Mouse (Mus musculus) embryonic facial prominence, embryonic 14.5 days (tissue): ENCODE measurements around the gene Fgd5. TPM values are rescaled to one million over a fixed set of nuclear protein-coding genes. Genes with fewer than 3 reads are reported as not detected.
"Not testable (repeated sequence)": the region's sequence is repeated elsewhere in the genome, so short reads cannot be mapped to it uniquely, and the experiment has no call there.

Source experiments
- ATAC-seq: fragments of 200-750 bp; cut with Nextera tagmentation; 2 replicates; pipeline ENCODE4 v1.8.0; 2017; ENCODE audit warnings: low read depth, moderate number of reproducible peaks, moderate TSS enrichment
- DNase-seq: peaks from one replicate; pipeline ENCODE4 v3.0.0-alpha.2; 2015; ENCODE audit warnings: low spot score
- H3K27ac ChIP-seq: fragments of 300-500 bp; sonication (generic); replicated peaks from 2 replicates; pipeline ENCODE4 v1.5.1; 2014; ENCODE audit warnings: low read depth, mild to moderate bottlenecking, low read length, moderate library complexity
- H3K27me3 ChIP-seq: fragments of 300-500 bp; sonication (generic); replicated peaks from 2 replicates; pipeline ENCODE4 v1.6.1; 2014; ENCODE audit warnings: low read length; ENCODE audit not compliant: control insufficient read depth, insufficient read depth
- H3K36me3 ChIP-seq: fragments of 300-500 bp; sonication (generic); 2 replicates; pipeline ENCODE4 v1.6.1; 2014; ENCODE audit warnings: low read length, mixed read lengths; ENCODE audit not compliant: control insufficient read depth, insufficient read depth
- H3K4me1 ChIP-seq: fragments of 300-500 bp; sonication (generic); 2 replicates; pipeline ENCODE4 v1.6.1; 2014; ENCODE audit warnings: antibody characterized with exemption, low read length; ENCODE audit not compliant: control insufficient read depth, insufficient read depth
- H3K4me2 ChIP-seq: fragments of 300-500 bp; sonication (generic); 2 replicates; pipeline ENCODE4 v1.6.1; 2014; ENCODE audit warnings: low read depth, mild to moderate bottlenecking, low read length, moderate library complexity, mixed read lengths
- H3K4me3 ChIP-seq: fragments of 300-500 bp; sonication (generic); 2 replicates; pipeline ENCODE4 v1.5.1; 2014; ENCODE audit warnings: low read depth, mild to moderate bottlenecking, low read length
- H3K9ac ChIP-seq: fragments of 300-500 bp; sonication (generic); 2 replicates; pipeline ENCODE4 v1.6.1; 2014; ENCODE audit warnings: low read depth, mild to moderate bottlenecking, low read length, moderate library complexity, mixed read lengths
- H3K9me3 ChIP-seq: fragments of 300-500 bp; sonication (generic); 2 replicates; pipeline ENCODE4 v1.6.1; 2016; ENCODE audit warnings: low read length; ENCODE audit not compliant: control insufficient read depth
- WGBS: fragments of 180-500 bp; shearing (Covaris S2); extraction: QIAGEN DNeasy Blood & Tissue Kit; methylation state at CpG from one replicate; pipeline ENCODE4 v1.1.7; 2014; 5-methylcytosine and 5-hydroxymethylcytosine counted together
- polyA plus RNA-seq: library from polyadenylated mRNA; unstranded; fragments of >200 nt; fragmentation: Nextera tagmentation; extraction: Ambion mirVana; gene quantifications from 2 replicates; pipeline ENCODE4 v1.2.1, GENCODE M21; 2014

Gene Fgd5
- 9.4 and 9.9 TPM in 2 replicates for polyA plus RNA-seq

DNA sequence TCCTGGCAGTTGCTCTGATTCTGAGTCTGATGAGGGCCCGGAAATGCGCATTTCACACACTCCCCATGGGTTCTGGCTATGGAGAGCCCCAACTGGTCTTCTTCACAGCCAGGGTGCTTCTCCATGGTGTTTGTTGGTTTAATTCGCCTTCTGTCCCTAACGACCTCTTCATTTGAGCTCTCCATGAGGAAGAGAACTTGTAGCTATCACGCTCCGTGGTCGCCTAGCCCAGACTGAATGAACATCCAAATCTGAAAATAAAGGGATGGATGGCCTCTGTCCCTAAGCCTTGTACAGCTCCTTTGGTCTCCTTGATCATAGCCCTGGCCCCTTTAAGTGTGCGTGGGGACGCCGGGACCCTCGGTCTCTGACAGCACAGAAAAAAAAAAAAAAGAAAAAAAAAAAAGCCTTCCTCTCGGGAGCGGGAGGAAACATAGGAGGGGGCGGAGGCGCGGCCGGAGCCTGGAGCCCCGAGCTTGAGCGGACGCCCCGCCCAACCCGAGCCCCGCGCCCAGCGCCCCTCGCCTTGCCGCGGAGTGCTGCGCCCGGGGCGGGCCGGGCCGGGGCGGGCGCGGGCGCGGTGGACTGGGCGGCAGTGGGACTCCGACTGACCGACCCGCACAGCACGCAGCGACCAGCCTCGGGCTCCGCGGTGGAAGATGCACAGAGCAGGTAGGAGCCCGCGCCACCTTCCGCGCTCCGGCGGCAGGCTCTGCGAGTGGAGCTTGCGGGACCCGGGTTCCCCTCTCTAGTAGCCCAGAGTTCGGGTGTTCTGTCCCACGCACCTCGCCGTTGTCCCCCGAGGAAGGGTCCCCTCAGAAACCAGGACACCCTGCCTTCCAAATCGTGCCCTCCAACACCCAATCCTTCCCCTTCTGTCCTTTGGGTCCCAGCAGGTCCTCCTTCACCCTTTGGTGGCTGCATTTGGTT lies at the start of gene Fgd5:
TSS of gene Fgd5 (plus strand) at position 508 of the 930 bp plus-strand sequence.
- peak within 1 kb of the TSS; percentile 59 for H3K4me3 ChIP-seq
- no peak within 1 kb of the TSS for H3K27ac ChIP-seq
- ATAC-seq (peak; percentile 78), DNase-seq (peak; percentile 70)
- H3K36me3 ChIP-seq: no peaks in the 10 kb centered on the region
- H3K4me1 ChIP-seq: peaks cover 6% of the 10 kb centered on the region; the same call in 1 of the 2 replicates
- H3K27me3 ChIP-seq: peaks cover 16% of the 10 kb centered on the region; the same call in 1 of the 2 replicates
- no peaks in the 10 kb centered on the region for H3K9me3 ChIP-seq
- 4% methylated on average over 27 of the region's 62 CpGs for WGBS
- H3K4me2 ChIP-seq: peak within 1 kb of the TSS; percentile 96
- H3K9ac ChIP-seq: peak within 1 kb of the TSS; percentile 69

DNA sequence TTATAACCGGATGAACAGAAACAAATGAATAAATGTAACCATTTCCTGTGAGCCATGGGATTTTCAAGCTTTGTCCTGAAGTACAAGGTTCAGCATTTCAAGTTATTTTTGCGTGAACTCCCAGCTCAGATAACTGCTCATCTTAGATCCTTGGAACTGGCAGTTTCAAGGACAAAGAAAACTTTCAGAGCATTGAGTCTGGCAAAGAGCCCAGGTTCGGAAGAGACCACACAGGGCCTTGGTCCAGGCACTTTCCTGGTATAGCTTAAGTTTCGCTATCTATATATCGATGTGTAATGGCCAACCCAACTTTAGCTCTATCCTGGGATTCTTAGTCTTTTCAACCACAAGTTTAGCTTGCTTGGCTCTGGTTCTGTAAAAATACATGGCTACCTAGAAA lies 47.4 kb upstream of the Fgd5 start:
- no peak overlapping the region for H3K4me3 ChIP-seq
- DNase-seq (peak; percentile 50), ATAC-seq (no peak)
- H3K9me3 ChIP-seq: no peaks in the 10 kb centered on the region
- 57% methylated on average over 5 of the region's 5 CpGs for WGBS
- no peaks in the 10 kb centered on the region for H3K36me3 ChIP-seq
- H3K9ac ChIP-seq: no peak overlapping the region
- no peaks in the 10 kb centered on the region for H3K27me3 ChIP-seq
- no peak overlapping the region for H3K4me2 ChIP-seq
- H3K27ac ChIP-seq: no peak overlapping the region
- H3K4me1 ChIP-seq: no peaks in the 10 kb centered on the region

DNA sequence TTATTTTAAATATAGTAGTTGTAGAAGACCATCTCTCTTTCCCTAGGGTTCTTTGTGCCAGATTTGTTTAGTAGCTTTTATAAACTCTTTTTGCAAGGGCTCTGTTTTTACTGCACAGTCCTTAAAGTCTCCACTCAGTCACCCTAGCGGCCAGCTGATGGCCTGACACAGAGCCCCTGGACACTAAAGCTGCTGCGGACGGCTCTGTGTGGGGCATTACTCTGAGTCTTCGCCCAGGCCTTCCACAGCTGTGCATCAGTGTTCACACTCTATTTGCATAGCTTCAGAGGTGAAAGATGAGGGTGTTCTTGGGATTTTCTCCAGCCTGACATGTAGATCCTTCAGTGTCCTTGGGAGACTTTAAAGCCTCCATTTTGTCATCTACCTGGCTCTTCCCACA lies 40.2 kb upstream of the Fgd5 start:
- no peak for ATAC-seq

DNA sequence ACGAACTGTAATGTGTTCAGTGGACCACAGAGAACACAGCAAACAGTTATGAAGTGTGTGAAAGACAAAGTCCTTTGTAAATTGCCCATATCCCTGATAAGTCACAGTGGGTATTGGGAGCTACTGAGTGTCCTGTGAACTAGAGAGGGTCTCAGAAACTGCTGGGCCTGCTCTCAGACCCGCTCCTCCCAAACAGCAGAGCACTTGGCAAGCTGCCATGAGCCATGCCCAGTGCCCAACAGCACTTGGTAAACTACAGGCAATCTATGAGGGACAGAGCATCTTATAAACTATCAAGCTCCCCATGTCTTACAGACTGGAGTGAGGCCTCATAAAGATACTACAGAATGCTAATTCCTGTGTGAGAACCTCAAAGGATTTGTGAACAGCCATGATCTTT lies 30.3 kb upstream of the Fgd5 start:
- DNase-seq (no peak), ATAC-seq (no peak)
- H3K9ac ChIP-seq: no peak overlapping the region
- WGBS: 74% methylated on average over 2 of the region's 2 CpGs
- no peak overlapping the region for H3K4me2 ChIP-seq
- no peak overlapping the region for H3K27ac ChIP-seq
- no peak overlapping the region for H3K4me3 ChIP-seq
- H3K36me3 ChIP-seq: no peaks in the 10 kb centered on the region
- no peaks in the 10 kb centered on the region for H3K27me3 ChIP-seq
- H3K4me1 ChIP-seq: no peaks in the 10 kb centered on the region
- no peaks in the 10 kb centered on the region for H3K9me3 ChIP-seq

More for the DNA sequence above, 40.2 kb upstream of the Fgd5 start:
- Histone ChIP-seq H3K9me3 (no peaks in the 10 kb centered on the region), H3K4me3 (no peak overlapping the region), H3K27me3 (no peaks in the 10 kb centered on the region), H3K36me3 (no peaks in the 10 kb centered on the region), H3K9ac (no peak overlapping the region), H3K4me2 (no peak overlapping the region), H3K4me1 (no peaks in the 10 kb centered on the region), H3K27ac (no peak overlapping the region)
- WGBS: 60% methylated on average over 4 of the region's 4 CpGs
- DNase-seq: no peak

DNA sequence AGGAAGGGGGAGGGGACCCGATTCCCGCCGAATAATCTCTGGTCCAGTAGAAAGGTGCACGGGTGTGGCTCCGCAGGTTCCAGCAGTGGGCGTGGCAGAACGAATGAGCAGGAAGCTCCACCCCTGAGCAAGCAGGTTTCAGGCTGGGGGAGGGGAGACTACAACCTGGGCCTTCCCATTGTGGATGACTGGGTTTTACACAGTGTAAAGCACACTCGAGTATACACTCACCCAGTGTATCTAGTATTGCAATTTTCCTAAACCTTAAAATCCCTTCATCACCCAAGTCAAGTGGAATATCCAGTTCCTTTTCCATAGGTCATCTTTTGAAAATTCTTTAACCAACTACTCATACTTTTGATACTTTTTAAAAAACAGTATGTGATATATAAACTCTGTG lies 20.7 kb upstream of the Fgd5 start:
- not testable (repeated sequence) for H3K4me2 ChIP-seq, H3K36me3 ChIP-seq, H3K9ac ChIP-seq, H3K4me3 ChIP-seq, H3K9me3 ChIP-seq, DNase-seq, H3K27ac ChIP-seq, H3K4me1 ChIP-seq, ATAC-seq, H3K27me3 ChIP-seq
- WGBS: 24% methylated on average over 1 of the region's 8 CpGs

DNA sequence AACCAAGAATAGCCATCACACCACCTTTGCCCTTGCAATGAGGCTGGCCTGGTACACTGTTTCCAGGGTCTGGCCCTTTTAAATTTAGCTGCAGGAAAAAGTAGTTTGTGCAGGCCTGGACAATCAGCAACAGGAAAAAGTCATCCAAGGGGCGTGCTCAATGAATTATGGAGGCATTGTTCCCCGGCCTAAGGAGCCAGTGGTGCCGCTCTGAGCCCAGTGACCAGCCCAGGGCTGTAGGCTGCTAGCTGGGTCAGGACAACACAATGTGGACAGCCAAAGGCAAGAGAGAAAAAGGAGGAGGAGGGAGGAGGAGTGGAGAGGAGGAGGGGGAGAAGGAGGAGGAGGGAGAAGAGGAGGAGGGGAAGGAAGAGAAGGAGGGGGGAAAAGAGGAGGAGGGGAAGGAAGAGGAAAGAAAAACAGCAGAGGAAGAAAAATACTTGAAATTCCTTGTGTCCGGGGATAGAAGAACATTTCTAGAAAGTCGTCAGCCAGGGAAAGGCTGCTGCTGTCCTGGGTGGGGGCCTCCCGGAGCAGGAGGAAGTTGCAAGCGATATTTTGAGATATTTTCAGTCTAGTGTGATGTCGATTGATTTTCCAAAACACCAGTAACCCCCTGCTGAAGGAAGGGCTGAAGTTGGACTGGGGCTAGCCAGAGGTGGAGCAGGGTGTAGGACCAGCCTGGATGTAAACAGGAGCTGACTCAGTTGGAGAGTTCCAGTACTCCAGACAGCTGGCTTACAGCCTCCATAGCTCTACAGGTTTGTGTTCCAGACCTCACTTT lies 18.5 kb upstream of the Fgd5 start:
- Histone ChIP-seq H3K27ac (0 out of 2 replicates have a peak overlapping the region, but pooled peaks have one; percentile 29), H3K9ac (no peak overlapping the region), H3K9me3 (no peaks in the 10 kb centered on the region), H3K36me3 (no peaks in the 10 kb centered on the region), H3K4me1 (no peaks in the 10 kb centered on the region), H3K27me3 (no peaks in the 10 kb centered on the region), H3K4me2 (peak overlapping the region; percentile 23), H3K4me3 (no peak overlapping the region)
- DNase-seq (peak; percentile 12), ATAC-seq (no peak)
- 23% methylated on average over 8 of the region's 8 CpGs for WGBS

DNA sequence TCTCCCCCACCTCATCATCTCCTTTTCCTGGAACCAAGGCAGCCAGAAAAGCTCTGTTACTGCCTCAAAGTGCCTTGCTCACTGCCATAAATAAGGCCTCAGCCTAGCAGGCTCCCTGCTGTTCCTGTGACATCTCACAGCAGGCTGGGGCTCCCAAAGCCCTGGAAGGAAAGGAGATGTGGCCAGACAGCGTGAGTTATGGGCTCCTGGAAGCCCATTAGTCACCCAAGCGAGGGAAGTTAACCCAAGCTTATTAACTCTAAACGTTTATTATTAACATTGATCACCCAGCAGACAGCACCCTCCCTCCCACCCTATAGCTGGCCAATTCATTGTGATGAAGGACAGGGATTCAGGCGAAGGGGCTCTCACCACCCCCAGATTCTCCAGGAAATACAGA lies 15.2 kb upstream of the Fgd5 start:
- Histone ChIP-seq H3K27me3 (no peaks in the 10 kb centered on the region), H3K4me2 (no peak overlapping the region), H3K9ac (no peak overlapping the region), H3K4me3 (no peak overlapping the region), H3K36me3 (no peaks in the 10 kb centered on the region), H3K27ac (no peak overlapping the region), H3K9me3 (no peaks in the 10 kb centered on the region), H3K4me1 (no peaks in the 10 kb centered on the region)
- ATAC-seq (no peak), DNase-seq (no peak)
- WGBS: 47% methylated on average over 4 of the region's 4 CpGs

DNA sequence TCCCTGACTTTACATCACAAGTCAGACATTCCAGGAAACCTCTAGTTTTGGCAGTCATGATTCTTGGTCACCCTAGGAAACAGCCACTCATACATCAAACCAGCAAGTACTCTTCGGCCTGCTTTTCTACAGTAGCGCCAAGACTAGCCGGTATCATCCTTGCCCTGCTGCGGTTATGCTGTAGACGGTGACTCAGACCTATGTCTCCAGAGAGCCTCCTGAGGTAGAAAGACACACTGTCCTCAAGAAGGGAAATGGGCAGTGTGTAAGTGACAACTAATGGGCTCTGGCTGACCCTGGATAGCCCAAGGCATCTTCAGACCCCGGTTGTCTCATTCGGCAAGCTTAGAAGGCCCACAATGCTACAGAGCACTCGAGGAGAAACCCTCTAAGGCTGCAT lies 13.6 kb upstream of the Fgd5 start:
- no peak for ATAC-seq
- 82% methylated on average over 8 of the region's 8 CpGs for WGBS
- no peak for DNase-seq
- Histone ChIP-seq H3K9ac (no peak overlapping the region), H3K27ac (no peak overlapping the region), H3K27me3 (no peaks in the 10 kb centered on the region), H3K4me2 (no peak overlapping the region), H3K4me3 (no peak overlapping the region), H3K9me3 (no peaks in the 10 kb centered on the region), H3K36me3 (no peaks in the 10 kb centered on the region), H3K4me1 (no peaks in the 10 kb centered on the region)
